Mouse (Mus musculus) inflammation-experienced regulatory T-cells, adult 6 months (primary cell): ENCODE measurements at regions not wholly inside any gene's neighbourhood (a gene's known extent, or its start where the extent isn't known, plus 50 kb on each side); places are given as distances from the start of the nearest gene placed in this dataset.
A peak's percentile ranks its signal among the peaks of the same experiment; 100 is the strongest.

Experiments
- ATAC-seq: one replicate; pipeline ENCODE4 v1.8.0; 2017

- ATAC-seq, result no peak
Observed at GRCm38 (mm10) chr3:149311576-149311975, 321.2 kb upstream of the Adgrl2 start.

- ATAC-seq, result no peak
Observed at GRCm38 (mm10) chr3:149306709-149307108, 316.4 kb upstream of the Adgrl2 start.

GRCm38 (mm10) chr3:149306291-149306690 lies 315.9 kb upstream of the Adgrl2 start:
- ATAC-seq, result no peak

- ATAC-seq, result peak; percentile 63
Observed at GRCm38 (mm10) chr3:149305440-149305839, 315.1 kb upstream of the Adgrl2 start.

GRCm38 (mm10) chr3:149305011-149305413 lies 314.7 kb upstream of the Adgrl2 start:
- ATAC-seq, result peak; percentile 22

GRCm38 (mm10) chr3:149303418-149303817 lies 313.1 kb upstream of the Adgrl2 start:
- no peak for ATAC-seq

GRCm38 (mm10) chr3:149300002-149300401 lies 309.6 kb upstream of the Adgrl2 start:
- ATAC-seq, result no peak

- ATAC-seq, result no peak
Observed at GRCm38 (mm10) chr3:149296419-149296962, 306.1 kb upstream of the Adgrl2 start.

GRCm38 (mm10) chr3:149295942-149296341 lies 305.6 kb upstream of the Adgrl2 start:
- ATAC-seq, result no peak

GRCm38 (mm10) chr3:149295257-149295831 lies 305.0 kb upstream of the Adgrl2 start:
- no peak for ATAC-seq

GRCm38 (mm10) chr3:149294445-149294844 lies 304.1 kb upstream of the Adgrl2 start:
- ATAC-seq, result no peak

- ATAC-seq, result no peak
Observed at GRCm38 (mm10) chr3:149292459-149292858, 302.1 kb upstream of the Adgrl2 start.

- ATAC-seq, result no peak
Observed at GRCm38 (mm10) chr3:149291473-149291872, 301.1 kb upstream of the Adgrl2 start.

- ATAC-seq, result no peak
Observed at GRCm38 (mm10) chr3:149290228-149290627, 299.9 kb upstream of the Adgrl2 start.

GRCm38 (mm10) chr3:149287080-149287479 lies 296.7 kb upstream of the Adgrl2 start:
- ATAC-seq, result no peak

GRCm38 (mm10) chr3:149284976-149285375 lies 294.6 kb upstream of the Adgrl2 start:
- no peak for ATAC-seq

- ATAC-seq, result no peak
Observed at GRCm38 (mm10) chr3:149280807-149281789, 290.7 kb upstream of the Adgrl2 start.

GRCm38 (mm10) chr3:149279338-149279737 lies 289.0 kb upstream of the Adgrl2 start:
- no peak for ATAC-seq

GRCm38 (mm10) chr3:149277812-149278211 lies 287.5 kb upstream of the Adgrl2 start:
- ATAC-seq, result no peak

- no peak for ATAC-seq
Observed at GRCm38 (mm10) chr3:149275478-149276132, 285.2 kb upstream of the Adgrl2 start.

- ATAC-seq, result no peak
Observed at GRCm38 (mm10) chr3:149274987-149275386, 284.6 kb upstream of the Adgrl2 start.

GRCm38 (mm10) chr3:149273993-149274692 lies 283.8 kb upstream of the Adgrl2 start:
- ATAC-seq, result no peak
